Mouse (Mus musculus) small intestine, adult 2 months (tissue): ENCODE measurements around the gene Gm15217.

Source experiments
- CTCF ChIP-seq: fragments of 200-500 bp; IDR thresholded peaks from 2 replicates; pipeline ENCODE4 v1.5.1; 2012; ENCODE audit warnings: low read depth, mild to moderate bottlenecking, control low read depth, inconsistent platforms, low read length, moderate library complexity, mixed read lengths; ENCODE audit not compliant: insufficient replicate concordance, insufficient read length; ENCODE audit errors: extremely low read depth
- POLR2A ChIP-seq: fragments of 200-500 bp; IDR thresholded peaks from 2 replicates; pipeline ENCODE4 v1.6.1; 2012; ENCODE audit warnings: low read depth, mild to moderate bottlenecking, control low read depth, inconsistent platforms, low read length, moderate library complexity

DNA sequence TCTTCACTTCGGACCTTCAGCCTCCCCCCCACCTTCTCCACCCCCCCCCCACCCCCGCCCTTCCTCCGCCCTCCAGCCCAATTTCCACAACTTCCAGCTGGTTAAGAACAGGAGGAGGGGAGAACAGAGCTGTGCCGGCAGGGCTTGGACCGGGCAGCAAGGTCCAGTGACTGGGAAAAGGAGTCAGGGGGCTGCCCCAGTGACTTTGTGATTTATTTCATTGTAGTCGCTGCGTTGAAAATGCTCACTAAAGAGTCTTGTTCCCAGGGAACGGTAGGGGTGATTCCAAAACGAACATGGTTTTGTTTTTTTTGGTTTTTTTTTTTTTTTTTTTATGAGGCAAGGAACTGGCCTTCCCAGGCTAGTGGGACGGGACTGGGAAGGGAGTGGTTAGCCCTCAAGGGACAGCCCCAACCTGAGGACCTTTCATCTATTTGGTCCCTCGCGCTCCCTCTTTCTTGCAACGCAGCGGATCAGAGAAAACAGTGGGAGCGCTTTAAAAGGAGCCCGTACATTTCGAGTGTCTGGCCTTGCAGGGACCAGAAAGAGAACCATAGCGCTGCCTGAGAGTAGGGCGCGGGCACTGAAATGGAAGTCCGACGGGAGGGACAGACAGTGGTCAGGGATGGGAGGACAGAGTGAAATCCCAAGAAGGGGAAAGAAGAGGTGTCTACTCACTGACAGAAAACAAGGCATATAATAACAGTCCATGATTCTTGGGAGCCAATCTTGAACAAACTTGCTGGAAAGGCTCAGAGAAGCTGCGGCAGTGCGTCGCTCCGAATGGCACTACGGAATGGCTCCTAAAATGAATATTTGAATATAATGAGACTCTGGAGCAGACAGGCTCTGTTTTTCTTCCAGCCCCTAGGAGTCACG, 7.5 kb downstream of the Gm15217 start:
- TF ChIP-seq POLR2A: no peak
- no peak for TF ChIP-seq CTCF
